Mouse (Mus musculus): ENCODE results near the gene T. TPM values are rescaled to one million over a fixed set of nuclear protein-coding genes. Genes with fewer than 3 reads are reported as not detected.
"Not testable (repeated sequence)": the region's sequence is repeated elsewhere in the genome, so short reads cannot be mapped to it uniquely, and the experiment has no call there.

Gene T
- polyA plus RNA-seq, 1 experiment = not detected

DNA sequence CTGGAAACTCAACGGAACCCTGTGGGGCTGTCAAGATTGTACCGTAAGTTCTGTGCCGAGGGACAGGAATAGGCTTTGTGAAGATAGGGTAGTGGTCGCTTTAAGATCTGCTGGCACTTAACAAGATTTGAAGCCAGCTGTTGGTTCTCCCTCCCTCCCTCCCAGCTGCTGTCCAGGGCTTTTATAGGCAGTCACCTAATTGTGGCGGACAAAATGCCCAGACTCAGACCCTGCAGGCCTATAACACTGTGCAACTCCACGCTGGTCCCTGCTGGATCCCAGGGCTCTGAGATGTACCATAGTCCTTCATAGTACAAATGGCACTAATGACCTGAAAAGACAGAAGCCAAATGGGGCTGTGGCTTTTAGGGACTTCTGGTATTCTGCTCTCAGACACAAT, 27.9 kb upstream of the T start:
- WGBS = 66% methylated on average over 6 of the region's 6 CpGs
- H3K27ac ChIP-seq (ENCODE audit: insufficient read depth, low read depth, low read length) = no peak overlapping the region
- peaks cover 7% of the 10 kb centered on the region for H3K4me1 ChIP-seq (ENCODE audit: control insufficient read depth, insufficient read depth, low read length)
- H3K4me3 ChIP-seq (ENCODE audit: insufficient read depth, low read depth, low read length) = no peak overlapping the region
- TF ChIP-seq CTCF (IDR thresholded peaks at IDR 0.05; ENCODE audit: insufficient read depth, low read depth, low read length) = no peak
- no peak for TF ChIP-seq POLR2A (IDR thresholded peaks at IDR 0.05; ENCODE audit: insufficient read depth, low read depth, low read length)

DNA sequence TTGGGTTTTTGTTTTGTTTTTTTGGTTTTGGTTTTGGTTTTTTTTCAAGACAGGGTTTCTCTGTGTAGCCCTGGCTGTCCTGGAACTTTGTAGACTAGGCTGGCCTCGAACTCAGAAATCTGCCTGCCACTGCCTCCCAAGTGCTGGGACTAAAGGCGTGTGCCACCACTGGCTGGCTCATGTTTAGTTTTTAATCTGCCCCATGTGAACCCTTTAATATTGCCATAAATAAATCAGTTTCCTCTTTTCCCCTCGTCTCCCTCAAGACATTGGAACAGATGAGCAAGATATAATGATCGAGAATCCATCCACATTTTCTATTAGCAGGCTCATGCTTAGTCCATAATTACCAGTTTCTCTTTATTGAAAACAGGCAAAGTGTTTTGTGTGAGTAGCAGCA, 26.2 kb upstream of the T start:
- H3K4me1 ChIP-seq (ENCODE audit: control insufficient read depth, insufficient read depth, low read length); H3K27ac ChIP-seq (ENCODE audit: insufficient read depth, low read depth, low read length); H3K4me3 ChIP-seq (ENCODE audit: insufficient read depth, low read depth, low read length): not testable (repeated sequence)
- WGBS = 62% methylated on average over 4 of the region's 4 CpGs

DNA sequence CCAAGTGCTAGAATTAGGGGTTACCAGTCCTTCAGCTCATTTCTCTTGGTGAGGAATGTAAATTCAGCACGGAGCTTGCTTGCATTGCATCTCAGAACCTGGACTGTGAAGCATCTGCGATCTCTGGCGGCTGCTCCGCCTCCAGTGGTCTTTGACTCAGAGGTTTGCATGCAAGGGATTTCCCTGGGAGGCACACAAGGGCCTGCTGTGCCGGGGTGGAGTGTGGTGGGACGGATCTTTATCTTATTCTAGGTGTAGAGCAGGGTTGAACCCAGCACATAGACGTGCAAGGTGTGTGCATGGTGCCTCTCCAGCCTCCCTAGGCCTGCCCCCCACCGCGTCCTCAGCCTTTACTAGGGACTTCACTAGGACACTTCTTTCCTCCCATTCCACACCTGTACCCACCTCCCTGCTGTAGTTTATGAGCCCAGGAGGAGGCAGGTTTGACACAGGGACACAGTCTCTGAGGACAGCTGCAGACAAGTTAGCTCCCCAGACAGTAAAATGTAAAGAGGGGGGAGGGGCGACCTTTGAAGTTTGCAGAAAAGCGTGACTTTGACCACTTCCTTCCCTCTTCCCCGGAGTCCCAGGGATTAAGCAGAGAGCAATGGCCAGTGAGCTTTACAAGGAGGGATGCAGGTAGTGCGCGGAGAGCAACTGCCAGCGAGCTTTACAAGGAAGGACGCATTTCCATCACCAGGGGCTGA, 25.5 kb upstream of the T start:
- H3K27ac ChIP-seq (ENCODE audit: insufficient read depth, low read depth, low read length) = no peak overlapping the region
- H3K4me3 ChIP-seq (ENCODE audit: insufficient read depth, low read depth, low read length) = no peak overlapping the region
- TF ChIP-seq CTCF (IDR thresholded peaks at IDR 0.05; ENCODE audit: insufficient read depth, low read depth, low read length) (no peak), POLR2A (IDR thresholded peaks at IDR 0.05; ENCODE audit: insufficient read depth, low read depth, low read length) (no peak)
- H3K4me1 ChIP-seq (ENCODE audit: control insufficient read depth, insufficient read depth, low read length) = peaks cover 7% of the 10 kb centered on the region
- WGBS = 26% methylated on average over 16 of the region's 16 CpGs

DNA sequence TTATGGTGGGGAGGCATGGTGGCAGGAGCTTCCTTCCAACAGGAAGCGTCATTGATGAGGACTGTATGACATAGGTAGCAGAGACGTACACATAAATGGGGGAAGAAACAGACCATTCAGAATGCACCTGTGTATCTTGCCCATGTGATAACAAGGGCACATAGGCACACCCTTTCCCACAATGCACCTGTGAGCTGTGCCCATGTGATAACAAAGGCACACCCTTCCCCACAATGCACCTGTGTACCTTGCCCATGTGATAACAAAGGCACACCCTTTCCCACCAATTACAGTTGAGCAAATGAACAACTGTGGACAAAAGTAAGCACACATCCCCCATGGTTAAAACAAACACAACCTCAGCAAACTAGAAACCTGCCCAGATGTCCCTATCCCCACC, 23.9 kb upstream of the T start:
- WGBS = 92% methylated on average over 2 of the region's 2 CpGs
- TF ChIP-seq CTCF (IDR thresholded peaks at IDR 0.05; ENCODE audit: insufficient read depth, low read depth, low read length) (no peak), POLR2A (IDR thresholded peaks at IDR 0.05; ENCODE audit: insufficient read depth, low read depth, low read length) (no peak)
- H3K4me1 ChIP-seq (ENCODE audit: control insufficient read depth, insufficient read depth, low read length) = peaks cover 11% of the 10 kb centered on the region
- H3K27ac ChIP-seq (ENCODE audit: insufficient read depth, low read depth, low read length) = no peak overlapping the region
- no peak overlapping the region for H3K4me3 ChIP-seq (ENCODE audit: insufficient read depth, low read depth, low read length)

DNA sequence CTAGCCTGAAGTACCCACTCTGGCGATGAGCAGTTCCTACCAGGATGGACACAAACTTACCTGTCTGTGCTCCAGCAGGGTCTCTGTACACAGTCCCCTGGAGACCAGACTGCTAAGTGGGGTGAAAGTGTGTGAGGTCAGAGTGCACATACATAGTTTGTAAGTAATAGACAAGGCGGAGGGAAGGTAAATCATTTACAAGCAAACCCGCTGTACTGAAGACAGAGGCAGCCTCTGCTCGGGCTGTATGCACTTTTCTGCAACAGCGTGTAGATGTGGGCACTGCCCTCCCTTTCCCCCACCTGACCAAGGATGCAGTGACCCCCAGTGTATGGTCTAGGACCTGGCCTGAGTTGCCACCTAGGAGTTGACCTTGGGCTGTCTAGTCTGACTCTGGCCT, 20.6 kb upstream of the T start:
- Histone ChIP-seq H3K4me1 (ENCODE audit: control insufficient read depth, insufficient read depth, low read length) (peaks cover 15% of the 10 kb centered on the region), H3K4me3 (ENCODE audit: insufficient read depth, low read depth, low read length) (no peak overlapping the region), H3K27ac (ENCODE audit: insufficient read depth, low read depth, low read length) (no peak overlapping the region)
- TF ChIP-seq CTCF (IDR thresholded peaks at IDR 0.05; ENCODE audit: insufficient read depth, low read depth, low read length) = no peak
- no peak for TF ChIP-seq POLR2A (IDR thresholded peaks at IDR 0.05; ENCODE audit: insufficient read depth, low read depth, low read length)
- 98% methylated on average over 5 of the region's 5 CpGs for WGBS

DNA sequence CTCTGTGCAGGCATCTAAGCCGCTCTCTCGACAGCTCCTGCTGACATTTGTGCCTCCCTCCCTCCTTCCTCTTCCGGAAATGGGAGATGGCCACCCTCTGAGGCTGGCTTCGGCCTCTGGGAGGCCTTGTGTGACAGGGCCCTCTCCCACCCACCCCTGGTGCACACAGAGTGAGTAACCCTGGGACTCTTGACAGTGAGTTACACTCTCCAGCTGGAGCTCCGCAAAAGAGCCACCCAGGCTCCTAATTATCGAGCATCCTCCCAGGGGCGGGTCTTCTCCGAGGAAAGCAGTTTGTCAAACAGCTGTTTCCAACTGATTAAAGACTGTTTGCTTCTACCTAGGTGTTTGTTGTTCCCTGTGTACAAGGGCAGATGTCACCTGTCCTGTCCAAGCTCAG, 18.7 kb upstream of the T start:
- H3K4me1 ChIP-seq (ENCODE audit: control insufficient read depth, insufficient read depth, low read length) = peaks cover 11% of the 10 kb centered on the region
- WGBS = 20% methylated on average over 8 of the region's 8 CpGs
- H3K4me3 ChIP-seq (ENCODE audit: insufficient read depth, low read depth, low read length) = no peak overlapping the region
- H3K27ac ChIP-seq (ENCODE audit: insufficient read depth, low read depth, low read length) = no peak overlapping the region
- TF ChIP-seq CTCF (IDR thresholded peaks at IDR 0.05; ENCODE audit: insufficient read depth, low read depth, low read length) = no peak
- no peak for TF ChIP-seq POLR2A (IDR thresholded peaks at IDR 0.05; ENCODE audit: insufficient read depth, low read depth, low read length)

DNA sequence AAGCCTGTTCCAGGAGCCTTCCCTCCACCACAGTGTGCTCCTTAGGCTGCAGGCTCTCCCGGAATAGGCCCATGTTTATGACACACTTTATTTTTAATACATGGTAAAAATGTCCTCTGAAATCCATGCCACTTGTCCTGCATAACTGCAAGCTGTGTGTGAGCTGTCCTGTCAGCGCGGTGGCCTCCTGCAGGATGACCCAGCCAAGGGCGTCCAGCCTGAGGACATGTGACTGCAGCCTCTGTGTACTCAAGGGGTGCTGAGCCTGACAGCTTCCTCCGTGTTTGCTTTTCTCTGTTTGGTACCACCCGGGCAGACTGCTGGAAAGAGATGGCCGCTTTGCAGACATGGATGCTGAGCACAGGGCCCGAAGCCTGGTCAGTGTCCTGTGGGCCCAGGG, 17.4 kb upstream of the T start:
- no peak for TF ChIP-seq POLR2A (IDR thresholded peaks at IDR 0.05; ENCODE audit: insufficient read depth, low read depth, low read length)
- TF ChIP-seq CTCF (IDR thresholded peaks at IDR 0.05; ENCODE audit: insufficient read depth, low read depth, low read length) = no peak
- Histone ChIP-seq H3K4me1 (ENCODE audit: control insufficient read depth, insufficient read depth, low read length) (peaks cover 11% of the 10 kb centered on the region), H3K27ac (ENCODE audit: insufficient read depth, low read depth, low read length) (no peak overlapping the region), H3K4me3 (ENCODE audit: insufficient read depth, low read depth, low read length) (no peak overlapping the region)
- 87% methylated on average over 8 of the region's 8 CpGs for WGBS

DNA sequence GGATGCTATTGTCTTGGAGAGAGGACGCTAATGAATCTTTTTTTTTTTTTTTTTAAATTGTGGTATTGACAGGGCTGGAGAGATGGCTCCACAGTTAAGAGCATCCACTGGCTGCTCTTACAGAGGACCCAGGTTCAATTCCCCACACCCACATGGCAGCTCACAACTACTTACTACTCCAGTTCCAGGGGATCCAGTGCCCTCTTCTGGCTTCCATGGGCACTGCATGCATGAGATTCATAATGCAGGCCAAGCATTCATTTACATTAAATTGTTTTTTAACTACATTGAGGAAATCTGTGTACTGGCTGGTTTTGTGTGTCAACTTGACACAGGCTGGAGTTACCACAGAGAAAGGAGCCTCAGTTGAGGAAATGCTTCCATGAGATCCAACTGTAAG, 13.5 kb upstream of the T start:
- Histone ChIP-seq H3K4me1 (ENCODE audit: control insufficient read depth, insufficient read depth, low read length) (peaks cover 3% of the 10 kb centered on the region), H3K27ac (ENCODE audit: insufficient read depth, low read depth, low read length) (no peak overlapping the region), H3K4me3 (ENCODE audit: insufficient read depth, low read depth, low read length) (no peak overlapping the region)
- TF ChIP-seq POLR2A (IDR thresholded peaks at IDR 0.05; ENCODE audit: insufficient read depth, low read depth, low read length) (no peak), CTCF (IDR thresholded peaks at IDR 0.05; ENCODE audit: insufficient read depth, low read depth, low read length) (no peak)
- WGBS = 83% methylated on average over 1 of the region's 1 CpGs

DNA sequence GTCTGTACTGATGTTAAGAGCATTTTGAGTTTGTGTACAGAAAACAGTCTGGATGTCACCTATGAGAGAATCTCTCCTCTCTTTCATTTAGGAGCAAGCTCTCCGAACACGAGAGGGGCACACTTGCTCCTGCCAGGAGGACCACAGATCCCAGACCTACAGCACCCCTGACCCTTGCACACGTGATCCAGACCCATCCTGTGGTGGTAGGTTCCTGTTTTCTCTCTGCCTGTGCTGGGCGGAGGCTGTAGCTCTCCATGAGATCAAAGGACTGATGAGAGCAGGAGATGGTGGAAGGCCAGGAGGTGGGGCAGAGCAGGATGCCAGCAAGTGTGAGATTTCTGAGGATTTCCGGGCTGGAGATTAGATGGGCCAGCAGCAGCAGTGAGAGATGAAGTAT, 12.7 kb upstream of the T start:
- 71% methylated on average over 5 of the region's 5 CpGs for WGBS
- H3K4me3 ChIP-seq (ENCODE audit: insufficient read depth, low read depth, low read length) = no peak overlapping the region
- no peaks in the 10 kb centered on the region for H3K4me1 ChIP-seq (ENCODE audit: control insufficient read depth, insufficient read depth, low read length)
- TF ChIP-seq POLR2A (IDR thresholded peaks at IDR 0.05; ENCODE audit: insufficient read depth, low read depth, low read length) (no peak), CTCF (IDR thresholded peaks at IDR 0.05; ENCODE audit: insufficient read depth, low read depth, low read length) (no peak)
- H3K27ac ChIP-seq (ENCODE audit: insufficient read depth, low read depth, low read length) = no peak overlapping the region

DNA sequence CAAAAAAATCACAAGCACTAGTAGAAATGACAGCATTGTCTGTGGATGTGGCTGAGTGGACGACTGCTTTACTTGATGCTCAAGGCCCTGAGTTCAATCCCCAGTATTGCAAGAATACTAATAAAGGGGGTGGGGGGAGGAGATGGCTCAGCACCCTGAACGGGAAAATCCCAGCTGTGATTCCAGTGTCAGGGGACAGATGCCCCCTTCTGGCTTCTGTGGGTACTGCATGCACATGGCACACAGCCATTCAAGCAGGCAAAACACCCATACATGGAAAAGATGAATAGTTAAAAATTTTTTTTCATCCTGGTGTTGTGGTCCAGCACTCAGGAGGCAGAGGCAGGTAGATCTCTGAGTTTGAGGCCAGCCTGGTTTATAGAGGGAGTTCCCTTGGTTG, 10.9 kb upstream of the T start:
- 41% methylated on average over 2 of the region's 2 CpGs for WGBS
- Histone ChIP-seq H3K4me3 (ENCODE audit: insufficient read depth, low read depth, low read length) (no peak overlapping the region), H3K27ac (ENCODE audit: insufficient read depth, low read depth, low read length) (no peak overlapping the region), H3K4me1 (ENCODE audit: control insufficient read depth, insufficient read depth, low read length) (no peaks in the 10 kb centered on the region)
- no peak for TF ChIP-seq POLR2A (IDR thresholded peaks at IDR 0.05; ENCODE audit: insufficient read depth, low read depth, low read length)
- TF ChIP-seq CTCF (IDR thresholded peaks at IDR 0.05; ENCODE audit: insufficient read depth, low read depth, low read length) = peak; percentile 26; the same call in 1 of the 2 replicates
